Mouse (Mus musculus): Measurements from ENCODE around the gene Extl1. TPM values are rescaled to one million over a fixed set of nuclear protein-coding genes. Genes with fewer than 3 reads are reported as not detected.

The Extl1 gene
- polyA plus RNA-seq, 1 experiment from 2014 or later: 0.75 TPM

- Histone ChIP-seq H3K9me3 (replicated peaks) (no peaks in the 10 kb centered on the region), H3K4me1 (peaks cover 13% of the 10 kb centered on the region), H3K27ac (replicated peaks) (no peak overlapping the region), H3K4me2 (no peak overlapping the region), H3K27me3 (replicated peaks) (peaks cover 9% of the 10 kb centered on the region; the same call in 1 of the 2 replicates), H3K4me3 (replicated peaks) (no peak overlapping the region), H3K36me3 (no peaks in the 10 kb centered on the region), H3K9ac (replicated peaks) (no peak overlapping the region)
- WGBS: 41% methylated on average over 5 of the region's 5 CpGs
- no peak for ATAC-seq (ENCODE audit: low FRiP score)
Measured at GRCm38 (mm10) chr4:134361215-134361614, 22.4 kb downstream of the Extl1 start.

GRCm38 (mm10) chr4:134359649-134360048 lies 24.0 kb downstream of the Extl1 start:
- no peak overlapping the region for H3K9ac ChIP-seq (replicated peaks)
- no peak overlapping the region for H3K27ac ChIP-seq (replicated peaks)
- H3K27me3 ChIP-seq (replicated peaks): peaks cover 9% of the 10 kb centered on the region; the same call in 1 of the 2 replicates
- peaks cover 13% of the 10 kb centered on the region for H3K4me1 ChIP-seq
- H3K9me3 ChIP-seq (replicated peaks): no peaks in the 10 kb centered on the region
- H3K36me3 ChIP-seq: no peaks in the 10 kb centered on the region
- H3K4me2 ChIP-seq: no peak overlapping the region
- no peak for ATAC-seq (ENCODE audit: low FRiP score)
- no peak overlapping the region for H3K4me3 ChIP-seq (replicated peaks)
- WGBS: 91% methylated on average over 6 of the region's 6 CpGs

- 40% methylated on average over 17 of the region's 17 CpGs for WGBS
- no peaks in the 10 kb centered on the region for H3K36me3 ChIP-seq
- H3K9ac ChIP-seq (replicated peaks): peak overlapping the region; percentile 29
- peak overlapping the region; percentile 13 for H3K4me3 ChIP-seq (replicated peaks)
- H3K4me1 ChIP-seq: peaks cover 11% of the 10 kb centered on the region
- H3K9me3 ChIP-seq (replicated peaks): no peaks in the 10 kb centered on the region
- no peak overlapping the region for H3K27ac ChIP-seq (replicated peaks)
- peak overlapping the region; percentile 50 for H3K4me2 ChIP-seq
- ATAC-seq (ENCODE audit: low FRiP score): no peak; the same call in 1 of the 2 replicates
- H3K27me3 ChIP-seq (replicated peaks): peaks cover 5% of the 10 kb centered on the region; the same call in 1 of the 2 replicates
Measured at GRCm38 (mm10) chr4:134357461-134357771, 26.2 kb downstream of the Extl1 start.

GRCm38 (mm10) chr4:134356591-134357460 lies 26.8 kb downstream of the Extl1 start:
- Histone ChIP-seq H3K27me3 (replicated peaks) (peaks cover 5% of the 10 kb centered on the region; the same call in 1 of the 2 replicates), H3K27ac (replicated peaks) (no peak overlapping the region), H3K9me3 (replicated peaks) (no peaks in the 10 kb centered on the region), H3K4me2 (peak overlapping the region; percentile 50), H3K4me1 (peaks cover 17% of the 10 kb centered on the region), H3K9ac (replicated peaks) (peak overlapping the region; percentile 29), H3K4me3 (replicated peaks) (peak overlapping the region; percentile 13), H3K36me3 (no peaks in the 10 kb centered on the region)
- WGBS: 20% methylated on average over 22 of the region's 22 CpGs
- ATAC-seq (ENCODE audit: low FRiP score): peak; percentile 23; the same call in 1 of the 2 replicates

- no peak overlapping the region for H3K9ac ChIP-seq (replicated peaks)
- peaks cover 21% of the 10 kb centered on the region for H3K4me1 ChIP-seq
- no peaks in the 10 kb centered on the region for H3K9me3 ChIP-seq (replicated peaks)
- no peak for ATAC-seq (ENCODE audit: low FRiP score)
- H3K4me3 ChIP-seq (replicated peaks): no peak overlapping the region
- no peak overlapping the region for H3K27ac ChIP-seq (replicated peaks)
- WGBS: 53% methylated on average over 16 of the region's 16 CpGs
- H3K36me3 ChIP-seq: no peaks in the 10 kb centered on the region
- H3K27me3 ChIP-seq (replicated peaks): peaks cover 5% of the 10 kb centered on the region; the same call in 1 of the 2 replicates
- no peak overlapping the region for H3K4me2 ChIP-seq
Measured at GRCm38 (mm10) chr4:134355841-134356452, 27.7 kb downstream of the Extl1 start.

- Histone ChIP-seq H3K36me3 (no peaks in the 10 kb centered on the region), H3K4me1 (peaks cover 21% of the 10 kb centered on the region), H3K9me3 (replicated peaks) (no peaks in the 10 kb centered on the region), H3K27me3 (replicated peaks) (peaks cover 5% of the 10 kb centered on the region; the same call in 1 of the 2 replicates), H3K9ac (replicated peaks) (no peak overlapping the region), H3K4me3 (replicated peaks) (no peak overlapping the region), H3K4me2 (no peak overlapping the region), H3K27ac (replicated peaks) (no peak overlapping the region)
- 74% methylated on average over 5 of the region's 5 CpGs for WGBS
- no peak for ATAC-seq (ENCODE audit: low FRiP score)
Measured at GRCm38 (mm10) chr4:134353527-134354409, 29.9 kb downstream of the Extl1 start.

GRCm38 (mm10) chr4:134352929-134353328 lies 30.7 kb downstream of the Extl1 start:
- Histone ChIP-seq H3K4me3 (replicated peaks) (no peak overlapping the region), H3K27ac (replicated peaks) (no peak overlapping the region), H3K4me1 (peaks cover 21% of the 10 kb centered on the region), H3K36me3 (no peaks in the 10 kb centered on the region), H3K9ac (replicated peaks) (no peak overlapping the region), H3K9me3 (replicated peaks) (no peaks in the 10 kb centered on the region), H3K27me3 (replicated peaks) (peaks cover 5% of the 10 kb centered on the region; the same call in 1 of the 2 replicates), H3K4me2 (no peak overlapping the region)
- no peak for ATAC-seq (ENCODE audit: low FRiP score)
- WGBS: 61% methylated on average over 7 of the region's 7 CpGs

- 52% methylated on average over 12 of the region's 12 CpGs for WGBS
- Histone ChIP-seq H3K4me3 (replicated peaks) (no peak overlapping the region), H3K27ac (replicated peaks) (no peak overlapping the region), H3K4me2 (no peak overlapping the region), H3K9me3 (replicated peaks) (no peaks in the 10 kb centered on the region), H3K27me3 (replicated peaks) (peaks cover 2% of the 10 kb centered on the region; the same call in 1 of the 2 replicates), H3K9ac (replicated peaks) (no peak overlapping the region), H3K36me3 (no peaks in the 10 kb centered on the region), H3K4me1 (peaks cover 17% of the 10 kb centered on the region)
- ATAC-seq (ENCODE audit: low FRiP score): no peak
Measured at GRCm38 (mm10) chr4:134352261-134352707, 31.4 kb downstream of the Extl1 start.

- no peaks in the 10 kb centered on the region for H3K27me3 ChIP-seq (replicated peaks)
- H3K9me3 ChIP-seq (replicated peaks): no peaks in the 10 kb centered on the region
- no peak overlapping the region for H3K4me3 ChIP-seq (replicated peaks)
- 51% methylated on average over 18 of the region's 18 CpGs for WGBS
- ATAC-seq (ENCODE audit: low FRiP score): no peak
- H3K27ac ChIP-seq (replicated peaks): no peak overlapping the region
- no peak overlapping the region for H3K4me2 ChIP-seq
- no peak overlapping the region for H3K9ac ChIP-seq (replicated peaks)
- peaks cover 13% of the 10 kb centered on the region for H3K4me1 ChIP-seq
- no peaks in the 10 kb centered on the region for H3K36me3 ChIP-seq
Measured at GRCm38 (mm10) chr4:134351329-134352260, 32.1 kb downstream of the Extl1 start.

GRCm38 (mm10) chr4:134350641-134351040 lies 33.0 kb downstream of the Extl1 start:
- no peaks in the 10 kb centered on the region for H3K9me3 ChIP-seq (replicated peaks)
- H3K27me3 ChIP-seq (replicated peaks): peaks cover 4% of the 10 kb centered on the region
- no peak overlapping the region for H3K4me3 ChIP-seq (replicated peaks)
- no peak overlapping the region for H3K9ac ChIP-seq (replicated peaks)
- 92% methylated on average over 6 of the region's 6 CpGs for whole genome bisulfite sequencing
- ATAC-seq (ENCODE audit: low FRiP score): no peak
- H3K4me2 ChIP-seq: no peak overlapping the region
- no peaks in the 10 kb centered on the region for H3K36me3 ChIP-seq
- H3K27ac ChIP-seq (replicated peaks): no peak overlapping the region
- H3K4me1 ChIP-seq: peaks cover 13% of the 10 kb centered on the region
